Mouse (Mus musculus): Measurements from ENCODE around the gene Atp6v1a. TPM values are rescaled to one million over a fixed set of nuclear protein-coding genes. Genes with fewer than 3 reads are reported as not detected.

The Atp6v1a gene
- polyA plus RNA-seq, 1 experiment from 2014 or later, result 38.1 TPM

GRCm38 (mm10) chr16:44099377-44099776, 40.1 kb downstream of the Atp6v1a start:
- Histone ChIP-seq H3K27me3 (ENCODE audit: insufficient read depth, poor library complexity, severe bottlenecking) (no peaks in the 10 kb centered on the region), H3K4me3 (no peak overlapping the region), H3K9me3 (no peaks in the 10 kb centered on the region), H3K27ac (no peak overlapping the region), H3K4me1 (no peaks in the 10 kb centered on the region), H3K36me3 (peaks cover 88% of the 10 kb centered on the region)
- WGBS, result 90% methylated on average over 7 of the region's 7 CpGs
- no peak for DNase-seq (ENCODE audit: low spot score)

GRCm38 (mm10) chr16:44087650-44088049, 51.9 kb downstream of the Atp6v1a start:
- WGBS, result 71% methylated on average over 2 of the region's 2 CpGs
- H3K4me1 ChIP-seq, result no peaks in the 10 kb centered on the region
- no peak for DNase-seq (ENCODE audit: low spot score)
- H3K4me3 ChIP-seq, result no peak overlapping the region
- peaks cover 81% of the 10 kb centered on the region for H3K36me3 ChIP-seq
- H3K27ac ChIP-seq, result no peak overlapping the region
- H3K9me3 ChIP-seq, result no peaks in the 10 kb centered on the region
- H3K27me3 ChIP-seq (ENCODE audit: insufficient read depth, poor library complexity, severe bottlenecking), result no peaks in the 10 kb centered on the region

GRCm38 (mm10) chr16:44063025-44063894, 76.2 kb downstream of the Atp6v1a start, which contains the start of gene Gramd1c:
TSS of gene Gramd1c (minus strand) at chr16:44063345.
- Histone ChIP-seq H3K4me3 (peak within 1 kb of the TSS; percentile 72), H3K27me3 (ENCODE audit: insufficient read depth, poor library complexity, severe bottlenecking) (no peaks in the 10 kb centered on the region), H3K27ac (peak within 1 kb of the TSS; percentile 85), H3K36me3 (no peaks in the 10 kb centered on the region), H3K4me1 (no peaks in the 10 kb centered on the region), H3K9me3 (no peaks in the 10 kb centered on the region)
- WGBS, result 8% methylated on average over 45 of the region's 45 CpGs
- peak; percentile 86 for DNase-seq (ENCODE audit: low spot score)

- Histone ChIP-seq H3K27ac (no peak overlapping the region), H3K4me3 (no peak overlapping the region), H3K9me3 (no peaks in the 10 kb centered on the region), H3K4me1 (no peaks in the 10 kb centered on the region), H3K36me3 (no peaks in the 10 kb centered on the region), H3K27me3 (ENCODE audit: insufficient read depth, poor library complexity, severe bottlenecking) (no peaks in the 10 kb centered on the region)
- WGBS, result 85% methylated on average over 15 of the region's 15 CpGs
- DNase-seq (ENCODE audit: low spot score), result peak; percentile 64
Measured at GRCm38 (mm10) chr16:44061341-44061740, 78.2 kb downstream of the Atp6v1a start.

GRCm38 (mm10) chr16:44060604-44061286, 78.8 kb downstream of the Atp6v1a start:
- no peak for DNase-seq (ENCODE audit: low spot score)
- no peak overlapping the region for H3K27ac ChIP-seq
- no peaks in the 10 kb centered on the region for H3K27me3 ChIP-seq (ENCODE audit: insufficient read depth, poor library complexity, severe bottlenecking)
- H3K9me3 ChIP-seq, result no peaks in the 10 kb centered on the region
- no peaks in the 10 kb centered on the region for H3K36me3 ChIP-seq
- no peak overlapping the region for H3K4me3 ChIP-seq
- H3K4me1 ChIP-seq, result no peaks in the 10 kb centered on the region
- WGBS, result 88% methylated on average over 18 of the region's 18 CpGs

- no peaks in the 10 kb centered on the region for H3K4me1 ChIP-seq
- WGBS, result 25% methylated on average over 10 of the region's 10 CpGs
- no peak overlapping the region for H3K4me3 ChIP-seq
- no peaks in the 10 kb centered on the region for H3K36me3 ChIP-seq
- no peak overlapping the region for H3K27ac ChIP-seq
- H3K27me3 ChIP-seq (ENCODE audit: insufficient read depth, poor library complexity, severe bottlenecking), result no peaks in the 10 kb centered on the region
- DNase-seq (ENCODE audit: low spot score), result peak; percentile 80
- no peaks in the 10 kb centered on the region for H3K9me3 ChIP-seq
Measured at GRCm38 (mm10) chr16:44058745-44059144, 80.8 kb downstream of the Atp6v1a start.

GRCm38 (mm10) chr16:44055766-44056165, 83.7 kb downstream of the Atp6v1a start:
- Histone ChIP-seq H3K27ac (no peak overlapping the region), H3K36me3 (no peaks in the 10 kb centered on the region), H3K4me1 (no peaks in the 10 kb centered on the region), H3K9me3 (no peaks in the 10 kb centered on the region), H3K27me3 (ENCODE audit: insufficient read depth, poor library complexity, severe bottlenecking) (no peaks in the 10 kb centered on the region), H3K4me3 (no peak overlapping the region)
- DNase-seq (ENCODE audit: low spot score), result no peak
- 58% methylated on average over 8 of the region's 8 CpGs for WGBS

GRCm38 (mm10) chr16:44053265-44053664, 86.2 kb downstream of the Atp6v1a start:
- Histone ChIP-seq H3K27me3 (ENCODE audit: insufficient read depth, poor library complexity, severe bottlenecking) (no peaks in the 10 kb centered on the region), H3K27ac (no peak overlapping the region), H3K9me3 (no peaks in the 10 kb centered on the region), H3K4me1 (no peaks in the 10 kb centered on the region), H3K4me3 (no peak overlapping the region), H3K36me3 (no peaks in the 10 kb centered on the region)
- WGBS, result 77% methylated on average over 6 of the region's 6 CpGs
- DNase-seq (ENCODE audit: low spot score), result no peak

- Histone ChIP-seq H3K27ac (no peak overlapping the region), H3K27me3 (ENCODE audit: insufficient read depth, poor library complexity, severe bottlenecking) (no peaks in the 10 kb centered on the region), H3K9me3 (no peaks in the 10 kb centered on the region)
Measured at GRCm38 (mm10) chr16:44052390-44052789, 87.1 kb downstream of the Atp6v1a start.

GRCm38 (mm10) chr16:44050139-44050538, 89.4 kb downstream of the Atp6v1a start:
- 81% methylated on average over 5 of the region's 5 CpGs for WGBS
- H3K27ac ChIP-seq, result no peak overlapping the region
- no peaks in the 10 kb centered on the region for H3K27me3 ChIP-seq (ENCODE audit: insufficient read depth, poor library complexity, severe bottlenecking)
- H3K4me3 ChIP-seq, result no peak overlapping the region
- no peaks in the 10 kb centered on the region for H3K4me1 ChIP-seq
- DNase-seq (ENCODE audit: low spot score), result no peak
- H3K9me3 ChIP-seq, result no peaks in the 10 kb centered on the region
- H3K36me3 ChIP-seq, result 0 out of 2 replicates have a peak, but pooled peaks cover 2% of the 10 kb centered on the region

More at GRCm38 (mm10) chr16:44052390-44052789, 87.1 kb downstream of the Atp6v1a start:
- 79% methylated on average over 6 of the region's 6 CpGs for WGBS
- Histone ChIP-seq H3K4me1 (no peaks in the 10 kb centered on the region), H3K4me3 (no peak overlapping the region), H3K36me3 (no peaks in the 10 kb centered on the region)
- no peak for DNase-seq (ENCODE audit: low spot score)

- Histone ChIP-seq H3K36me3 (peaks cover 2% of the 10 kb centered on the region; the same call in 1 of the 2 replicates), H3K9me3 (no peaks in the 10 kb centered on the region), H3K27me3 (ENCODE audit: insufficient read depth, poor library complexity, severe bottlenecking) (no peaks in the 10 kb centered on the region), H3K27ac (no peak overlapping the region), H3K4me3 (no peak overlapping the region), H3K4me1 (no peaks in the 10 kb centered on the region; the same call in 1 of the 2 replicates)
- peak; percentile 52 for DNase-seq (ENCODE audit: low spot score)
- 76% methylated on average over 4 of the region's 4 CpGs for WGBS
Measured at GRCm38 (mm10) chr16:44039112-44039511, 100.4 kb downstream of the Atp6v1a start.

Measured in heart, embryonic 10.5 days (tissue).